Mouse (Mus musculus): Measurements from ENCODE around the gene Serpinb6a. TPM values are rescaled to one million over a fixed set of nuclear protein-coding genes. Genes with fewer than 3 reads are reported as not detected.

The Serpinb6a gene
- polyA plus RNA-seq (2012; ENCODE audit: insufficient read depth, insufficient read length, low replicate concordance, missing spikeins) = not detected in 2 replicates

DNA sequence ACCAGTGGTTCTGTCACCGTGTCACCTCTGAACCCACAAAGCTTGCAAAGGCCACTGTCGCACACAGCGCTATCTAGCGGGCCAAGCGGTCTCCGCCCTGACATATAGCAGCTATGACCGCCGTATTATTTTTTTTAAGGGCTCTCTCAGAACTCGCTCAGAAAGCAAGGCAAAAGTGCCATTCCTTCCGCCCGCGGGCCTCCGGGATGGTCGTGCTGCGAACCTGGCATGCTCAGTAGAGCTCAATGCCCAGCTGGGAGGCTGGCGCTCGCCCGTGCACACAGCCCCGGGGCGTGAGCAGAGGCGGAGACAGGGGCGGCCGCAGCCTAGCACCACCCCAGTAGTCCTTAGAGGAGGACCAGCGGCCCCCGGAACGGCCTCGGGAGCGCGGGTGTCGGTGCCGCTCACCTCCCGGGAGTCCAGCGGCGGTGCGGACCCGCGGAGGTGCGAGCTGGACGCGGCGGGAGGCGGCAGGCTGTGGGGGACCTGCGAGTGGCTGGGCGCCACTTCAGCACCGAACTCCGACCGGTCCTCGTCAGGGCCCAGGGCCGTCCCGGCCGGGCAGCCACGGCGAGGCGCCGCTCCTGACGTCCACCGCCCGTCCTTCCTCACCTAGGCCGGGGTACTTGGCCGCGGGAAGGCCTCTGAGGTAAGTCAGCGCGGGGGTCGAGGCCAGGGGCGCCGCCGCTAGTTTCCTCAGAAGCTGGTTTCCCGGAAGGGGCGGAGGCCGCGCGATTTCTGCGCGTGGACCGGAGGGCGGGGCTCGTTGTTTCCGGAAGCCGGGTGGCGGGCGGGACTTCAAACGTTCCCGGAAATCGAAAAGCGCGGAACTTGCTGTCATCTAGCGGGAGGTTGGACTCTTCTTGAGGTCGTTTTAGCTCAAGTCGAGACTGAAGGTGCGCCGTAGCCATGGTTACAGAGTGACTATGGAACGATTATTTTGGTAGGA lies at the start of gene Serpinb6a, which contains the start of gene Ripk1:
TSS of gene Serpinb6a (minus strand) at position 737 of the 949 bp plus-strand sequence.
TSS of gene Ripk1 (plus strand) at position 306 of the 949 bp plus-strand sequence.
- under 1% methylated on average over 92 of the region's 92 CpGs for WGBS
- TF ChIP-seq CTCF (IDR thresholded peaks at IDR 0.05; ENCODE audit: insufficient read depth, low read depth, low read length) = no peak
- peak; percentile 31 for TF ChIP-seq POLR2A (IDR thresholded peaks at IDR 0.05; ENCODE audit: insufficient read depth, low read depth, low read length)
- Histone ChIP-seq H3K27ac (ENCODE audit: insufficient read depth, low read depth, low read length) (peak within 1 kb of the TSS; percentile 16; the same call in 1 of the 2 replicates), H3K4me3 (ENCODE audit: insufficient read depth, low read depth, low read length) (peak within 1 kb of the TSS; percentile 71), H3K4me1 (ENCODE audit: control insufficient read depth, insufficient read depth, low read length) (no peaks in the 10 kb centered on the region)

DNA sequence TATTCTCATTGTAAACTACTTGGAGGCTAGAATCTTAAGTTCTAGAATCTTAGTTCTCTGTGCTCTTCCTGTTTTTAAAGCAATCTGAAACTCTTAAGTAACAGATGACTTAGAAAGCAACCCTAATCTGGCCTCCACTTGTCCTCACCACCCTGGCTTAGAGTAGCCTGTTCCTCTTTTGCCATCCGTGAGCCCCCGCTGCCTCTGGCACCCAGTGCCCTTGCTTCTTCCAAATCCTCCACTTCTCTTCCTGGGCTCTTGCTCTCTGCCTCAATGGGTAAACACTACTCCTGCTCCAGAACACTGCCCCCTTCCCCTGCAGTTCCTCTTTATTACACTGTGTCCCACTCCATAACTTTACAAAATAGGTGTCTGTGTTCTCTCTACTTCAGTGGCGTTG lies 49.1 kb upstream of the Serpinb6a start:
- Histone ChIP-seq H3K27ac (ENCODE audit: insufficient read depth, low read depth, low read length) (no peak overlapping the region), H3K4me3 (ENCODE audit: insufficient read depth, low read depth, low read length) (no peak overlapping the region), H3K4me1 (ENCODE audit: control insufficient read depth, insufficient read depth, low read length) (peaks cover 4% of the 10 kb centered on the region)
- TF ChIP-seq POLR2A (IDR thresholded peaks at IDR 0.05; ENCODE audit: insufficient read depth, low read depth, low read length) = no peak
- no peak for TF ChIP-seq CTCF (IDR thresholded peaks at IDR 0.05; ENCODE audit: insufficient read depth, low read depth, low read length)
- WGBS = 88% methylated on average over 3 of the region's 3 CpGs

DNA sequence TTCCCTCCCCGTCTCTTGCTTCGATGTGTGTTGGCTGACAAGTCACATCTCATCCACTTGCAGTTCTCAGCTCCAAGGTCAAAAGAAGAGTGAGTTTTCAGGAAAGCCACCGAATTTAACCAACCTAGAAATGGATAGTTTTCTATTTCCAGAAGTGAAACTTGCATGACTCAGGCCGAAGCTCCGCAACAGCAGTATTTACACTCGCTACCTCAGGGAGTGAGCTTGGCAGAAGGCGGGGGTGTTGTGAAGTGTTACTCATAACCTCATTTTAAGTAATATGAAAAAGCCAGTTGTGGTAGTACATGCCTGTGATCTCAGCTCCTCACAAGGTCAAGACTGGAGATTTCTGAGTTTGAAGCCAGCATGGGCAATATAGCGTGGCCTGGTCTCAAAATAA lies 47.9 kb upstream of the Serpinb6a start:
- Histone ChIP-seq H3K4me3 (ENCODE audit: insufficient read depth, low read depth, low read length) (peak overlapping the region; percentile 9; the same call in 1 of the 2 replicates), H3K27ac (ENCODE audit: insufficient read depth, low read depth, low read length) (peak overlapping the region; percentile 72), H3K4me1 (ENCODE audit: control insufficient read depth, insufficient read depth, low read length) (peaks cover 4% of the 10 kb centered on the region)
- 57% methylated on average over 8 of the region's 8 CpGs for WGBS
- no peak for TF ChIP-seq POLR2A (IDR thresholded peaks at IDR 0.05; ENCODE audit: insufficient read depth, low read depth, low read length)
- TF ChIP-seq CTCF (IDR thresholded peaks at IDR 0.05; ENCODE audit: insufficient read depth, low read depth, low read length) = no peak

DNA sequence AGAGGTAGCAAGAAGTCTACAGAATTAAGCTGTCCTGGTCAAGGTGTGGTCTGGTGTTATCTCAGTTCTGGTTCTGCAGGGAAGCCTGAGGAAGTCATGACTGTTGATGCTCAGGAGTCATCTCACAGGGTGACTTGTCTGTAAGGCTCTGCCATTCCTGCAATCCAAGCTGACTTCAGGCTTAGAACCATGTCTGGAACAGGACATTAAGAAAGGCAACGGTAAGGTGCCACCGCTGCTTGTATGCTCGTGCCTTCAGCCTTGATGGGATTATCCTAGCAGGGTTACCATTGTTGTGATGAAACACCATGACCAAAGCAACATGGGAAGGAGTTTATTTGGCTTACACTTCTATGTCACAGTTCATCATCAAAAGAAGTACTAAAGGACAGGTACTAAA lies 44.9 kb upstream of the Serpinb6a start:
- Histone ChIP-seq H3K27ac (ENCODE audit: insufficient read depth, low read depth, low read length) (no peak overlapping the region), H3K4me1 (ENCODE audit: control insufficient read depth, insufficient read depth, low read length) (peaks cover 4% of the 10 kb centered on the region), H3K4me3 (ENCODE audit: insufficient read depth, low read depth, low read length) (no peak overlapping the region)
- 90% methylated on average over 3 of the region's 3 CpGs for WGBS
- TF ChIP-seq CTCF (IDR thresholded peaks at IDR 0.05; ENCODE audit: insufficient read depth, low read depth, low read length) (no peak), POLR2A (IDR thresholded peaks at IDR 0.05; ENCODE audit: insufficient read depth, low read depth, low read length) (no peak)

GRCm38 (mm10) chr13:34046421-34047012 lies 43.9 kb upstream of the Serpinb6a start:
- 34% methylated on average over 11 of the region's 11 CpGs for WGBS
- Histone ChIP-seq H3K27ac (ENCODE audit: insufficient read depth, low read depth, low read length) (no peak overlapping the region), H3K4me3 (ENCODE audit: insufficient read depth, low read depth, low read length) (no peak overlapping the region), H3K4me1 (ENCODE audit: control insufficient read depth, insufficient read depth, low read length) (peaks cover 4% of the 10 kb centered on the region)
- TF ChIP-seq CTCF (IDR thresholded peaks at IDR 0.05; ENCODE audit: insufficient read depth, low read depth, low read length) = peak; percentile 66
- TF ChIP-seq POLR2A (IDR thresholded peaks at IDR 0.05; ENCODE audit: insufficient read depth, low read depth, low read length) = no peak

DNA sequence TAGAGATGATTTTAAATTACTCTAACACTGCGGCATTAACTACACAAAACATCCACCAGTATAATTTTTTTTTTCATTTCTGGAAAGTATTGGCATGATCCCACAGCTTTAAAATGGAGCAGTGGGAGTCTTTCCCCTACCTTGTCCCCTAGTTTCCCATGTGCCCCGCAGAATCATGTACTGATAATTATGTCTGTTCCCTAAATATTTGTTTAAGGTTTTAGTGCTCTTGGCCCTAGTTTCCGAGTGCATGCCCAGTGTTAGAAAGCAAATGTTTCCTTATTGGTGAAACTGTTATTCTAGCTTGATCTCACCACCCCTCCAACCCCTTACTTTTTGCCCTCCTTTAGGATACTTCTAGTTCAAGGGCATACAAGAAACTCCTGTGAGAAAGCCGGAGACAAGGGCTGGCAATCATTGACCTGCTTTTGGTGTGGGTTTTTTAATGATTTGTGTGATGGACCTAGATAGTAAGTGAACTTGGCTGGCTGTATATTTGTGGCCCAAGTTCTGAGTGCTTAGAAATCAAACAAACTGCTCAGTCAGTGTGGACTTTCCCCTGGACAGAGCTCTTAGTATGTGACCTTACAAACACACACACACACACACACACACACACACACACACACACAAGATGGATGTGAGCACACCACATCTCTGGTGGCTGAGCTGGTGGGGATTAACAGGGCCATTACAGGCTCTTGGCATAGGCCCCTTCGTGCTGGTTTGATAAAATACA lies 43.1 kb upstream of the Serpinb6a start:
- Histone ChIP-seq H3K27ac (ENCODE audit: insufficient read depth, low read depth, low read length) (no peak overlapping the region), H3K4me3 (ENCODE audit: insufficient read depth, low read depth, low read length) (no peak overlapping the region), H3K4me1 (ENCODE audit: control insufficient read depth, insufficient read depth, low read length) (peaks cover 4% of the 10 kb centered on the region)
- TF ChIP-seq POLR2A (IDR thresholded peaks at IDR 0.05; ENCODE audit: insufficient read depth, low read depth, low read length) (no peak), CTCF (IDR thresholded peaks at IDR 0.05; ENCODE audit: insufficient read depth, low read depth, low read length) (no peak)
- WGBS = 68% methylated on average over 5 of the region's 5 CpGs

DNA sequence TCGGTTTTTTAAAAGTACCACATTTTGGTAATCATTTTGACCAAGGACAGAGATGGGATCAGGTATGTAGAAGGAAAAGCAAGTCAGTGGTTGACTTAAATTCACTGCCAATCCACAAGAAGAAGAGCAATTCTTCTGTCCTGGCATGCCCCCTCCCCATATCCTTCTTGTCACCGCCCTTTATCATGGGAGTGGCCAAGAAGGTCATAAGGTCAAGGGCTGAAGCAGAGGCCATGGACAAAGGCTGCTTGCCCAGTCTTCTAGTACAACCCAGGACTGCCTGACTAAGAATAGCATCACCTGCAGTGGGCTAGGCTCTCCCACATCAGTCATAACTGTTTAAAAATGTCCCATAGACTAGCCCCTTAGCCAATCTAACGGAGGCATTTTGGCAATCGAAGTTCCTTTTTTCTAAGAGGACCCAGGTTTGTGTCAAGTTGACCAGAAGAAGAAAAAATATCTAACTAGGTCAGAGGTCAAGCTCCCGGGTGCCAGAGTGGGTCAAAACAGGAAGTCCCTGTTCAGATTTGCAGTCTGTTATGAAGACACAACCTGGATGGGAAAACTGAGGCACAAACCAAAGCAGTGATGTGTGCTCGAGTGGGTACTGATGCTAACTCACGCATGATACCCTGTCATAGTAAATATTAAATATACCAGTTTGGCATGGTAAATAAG lies 41.3 kb upstream of the Serpinb6a start:
- H3K4me3 ChIP-seq (ENCODE audit: insufficient read depth, low read depth, low read length) = no peak overlapping the region
- TF ChIP-seq CTCF (IDR thresholded peaks at IDR 0.05; ENCODE audit: insufficient read depth, low read depth, low read length) (no peak), POLR2A (IDR thresholded peaks at IDR 0.05; ENCODE audit: insufficient read depth, low read depth, low read length) (no peak)
- no peaks in the 10 kb centered on the region; the same call in 1 of the 2 replicates for H3K4me1 ChIP-seq (ENCODE audit: control insufficient read depth, insufficient read depth, low read length)
- WGBS = 83% methylated on average over 7 of the region's 7 CpGs
- no peak overlapping the region for H3K27ac ChIP-seq (ENCODE audit: insufficient read depth, low read depth, low read length)

DNA sequence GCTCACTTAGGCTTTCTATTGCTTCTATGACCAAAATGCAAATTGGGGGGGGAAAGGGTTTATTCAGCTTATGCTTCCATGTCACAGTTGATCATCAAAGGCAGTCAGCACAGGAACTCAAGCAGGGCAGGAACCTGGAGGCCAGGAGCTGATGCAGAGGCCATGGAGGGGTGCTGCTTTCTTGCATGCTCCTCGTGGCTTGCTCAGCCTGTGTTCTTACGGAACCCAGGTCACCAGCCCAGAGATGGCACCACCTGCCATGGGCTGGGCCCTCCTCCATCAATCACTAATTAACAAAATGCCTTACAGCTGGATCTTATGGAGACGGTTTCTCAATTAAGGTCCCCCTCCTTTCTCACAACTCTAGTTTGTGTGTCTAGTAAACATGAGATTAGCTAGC lies 37.5 kb upstream of the Serpinb6a start:
- Histone ChIP-seq H3K4me1 (ENCODE audit: control insufficient read depth, insufficient read depth, low read length) (peaks cover 4% of the 10 kb centered on the region), H3K27ac (ENCODE audit: insufficient read depth, low read depth, low read length) (no peak overlapping the region), H3K4me3 (ENCODE audit: insufficient read depth, low read depth, low read length) (no peak overlapping the region)
- 94% methylated on average over 3 of the region's 3 CpGs for WGBS
- TF ChIP-seq POLR2A (IDR thresholded peaks at IDR 0.05; ENCODE audit: insufficient read depth, low read depth, low read length) (no peak), CTCF (IDR thresholded peaks at IDR 0.05; ENCODE audit: insufficient read depth, low read depth, low read length) (no peak)

Measured in olfactory bulb, adult 2 months (tissue).